Mouse (Mus musculus) brain, embryonic 14.5 days (tissue): Measurements from ENCODE around the gene Eif2ak2.

Experiments
- CTCF ChIP-seq: fragments of 200-500 bp; IDR thresholded peaks from 2 replicates; pipeline ENCODE4 v1.5.1; 2012; ENCODE audit warnings: inconsistent platforms, mild to moderate bottlenecking, moderate library complexity, borderline replicate concordance; ENCODE audit not compliant: insufficient read depth, insufficient read length; ENCODE audit errors: extremely low read depth
- POLR2A ChIP-seq: fragments of 200-500 bp; IDR thresholded peaks from 2 replicates; pipeline ENCODE4 v1.6.1; 2012; ENCODE audit warnings: mild to moderate bottlenecking, inconsistent platforms, borderline replicate concordance; ENCODE audit not compliant: poor library complexity, insufficient read depth, insufficient read length, severe bottlenecking; ENCODE audit errors: extremely low read depth

- TF ChIP-seq POLR2A, result no peak
- TF ChIP-seq CTCF, result no peak
Observed at GRCm38 (mm10) chr17:78915772-78916171, 33.4 kb upstream of the Eif2ak2 start.
